Mouse (Mus musculus): ENCODE data around the gene Dhrs4. TPM values are rescaled to one million over a fixed set of nuclear protein-coding genes. Genes with fewer than 3 reads are reported as not detected.
A peak's percentile ranks its signal among the peaks of the same experiment; 100 is the strongest.

Dhrs4 gene
- total and polyA plus RNA-seq, 3 experiments = 22.7 to 34.2 TPM; not detected in 1

- H3K9ac ChIP-seq (ENCODE audit: control insufficient read depth, low read depth, low read length, poor library complexity, severe bottlenecking) = no peak within 1 kb of the TSS
- DNase-seq (ENCODE audit: low read depth, low spot score) = no peak
- H3K27ac ChIP-seq (ENCODE audit: control insufficient read depth, low read depth, low read length) = no peak within 1 kb of the TSS
- no peak within 1 kb of the TSS for H3K4me3 ChIP-seq (ENCODE audit: control insufficient read depth in 1 of 2, insufficient read depth in 1 of 2, low read depth in 2 of 2, low read length in 2 of 2)
- no peaks in the 10 kb centered on the region for H3K9me3 ChIP-seq (replicated peaks; ENCODE audit: insufficient read depth, low read length)
- H3K79me2 ChIP-seq (ENCODE audit: control insufficient read depth, insufficient read depth, low read length, poor library complexity) = no peaks in the 10 kb centered on the region
- H3K36me3 ChIP-seq (ENCODE audit: control insufficient read depth in 1 of 2, insufficient read depth in 2 of 2, low read length in 2 of 2) = no peaks in the 10 kb centered on the region
- TF ChIP-seq MYB (IDR thresholded peaks at IDR 0.05; ENCODE audit: low read depth, low read length) = no peak
- TF ChIP-seq POLR2A (IDR thresholded peaks at IDR 0.05; ENCODE audit: control insufficient read depth in 1 of 2, insufficient read depth in 1 of 2, low read depth in 1 of 2, low read length in 2 of 2, poor library complexity in 1 of 2) = no peak
- no peak for TF ChIP-seq ZKSCAN1 (IDR thresholded peaks at IDR 0.05; ENCODE audit: low read depth, low read length)
- TF ChIP-seq CTCF (IDR thresholded peaks at IDR 0.05 in 2 of 3, conservative IDR thresholded peaks at IDR 0.05 in 1 of 3; ENCODE audit: control insufficient read depth in 1 of 3, insufficient read depth in 1 of 3, low read depth in 2 of 3, low read length in 3 of 3, poor library complexity in 1 of 3, severe bottlenecking in 1 of 3) = no peak
- no peak for TF ChIP-seq MYC (IDR thresholded peaks at IDR 0.05; ENCODE audit: low read depth, low read length)
- TF ChIP-seq MEF2A (IDR thresholded peaks at IDR 0.05; ENCODE audit: extremely low read depth, insufficient replicate concordance, low read depth, low read length, poor library complexity, severe bottlenecking) = no peak
- TF ChIP-seq ELF1 (IDR thresholded peaks at IDR 0.05; ENCODE audit: low read depth, low read length) = no peak
- TF ChIP-seq TBP (IDR thresholded peaks at IDR 0.05; ENCODE audit: low read depth, low read length) = no peak
- H3K27me3 ChIP-seq (ENCODE audit: control insufficient read depth in 1 of 2, insufficient read depth in 2 of 2, low read length in 2 of 2) = peaks cover 13 to 22% of the 10 kb centered on the region in 2 experiments
- H3K4me1 ChIP-seq (ENCODE audit: control insufficient read depth in 1 of 2, insufficient read depth in 2 of 2, low read length in 2 of 2) = no peaks in the 10 kb centered on the region
Observed at GRCm38 (mm10) chr14:55524785-55525184, 46.2 kb downstream of the Dhrs4 start, which contains the start of gene Nrl. Gene Nrl (minus strand): TSS chr14:55524981.

GRCm38 (mm10) chr14:55526674-55527073 lies 48.1 kb downstream of the Dhrs4 start:
- Histone ChIP-seq H3K79me2 (ENCODE audit: control insufficient read depth, insufficient read depth, low read length, poor library complexity) (no peaks in the 10 kb centered on the region), H3K36me3 (ENCODE audit: control insufficient read depth in 1 of 2, insufficient read depth in 2 of 2, low read length in 2 of 2) (no peaks in the 10 kb centered on the region), H3K9ac (ENCODE audit: control insufficient read depth, low read depth, low read length, poor library complexity, severe bottlenecking) (no peak overlapping the region), H3K27ac (ENCODE audit: control insufficient read depth, low read depth, low read length) (no peak overlapping the region), H3K4me3 (ENCODE audit: control insufficient read depth in 1 of 2, insufficient read depth in 1 of 2, low read depth in 2 of 2, low read length in 2 of 2) (no peak overlapping the region), H3K27me3 (ENCODE audit: control insufficient read depth in 1 of 2, insufficient read depth in 2 of 2, low read length in 2 of 2) (peaks cover 19 to 33% of the 10 kb centered on the region in 2 experiments), H3K4me1 (ENCODE audit: control insufficient read depth in 1 of 2, insufficient read depth in 2 of 2, low read length in 2 of 2) (no peaks in the 10 kb centered on the region), H3K9me3 (replicated peaks; ENCODE audit: insufficient read depth, low read length) (no peaks in the 10 kb centered on the region)
- TF ChIP-seq MYB (IDR thresholded peaks at IDR 0.05; ENCODE audit: low read depth, low read length) = no peak
- no peak for DNase-seq (ENCODE audit: low read depth, low spot score)

GRCm38 (mm10) chr14:55527940-55528339 lies 49.4 kb downstream of the Dhrs4 start:
- Histone ChIP-seq H3K4me1 (ENCODE audit: control insufficient read depth in 1 of 2, insufficient read depth in 2 of 2, low read length in 2 of 2) (no peaks in the 10 kb centered on the region), H3K27ac (ENCODE audit: control insufficient read depth, low read depth, low read length) (no peak overlapping the region), H3K9me3 (replicated peaks; ENCODE audit: insufficient read depth, low read length) (no peaks in the 10 kb centered on the region), H3K9ac (ENCODE audit: control insufficient read depth, low read depth, low read length, poor library complexity, severe bottlenecking) (no peak overlapping the region), H3K4me3 (ENCODE audit: control insufficient read depth in 1 of 2, insufficient read depth in 1 of 2, low read depth in 2 of 2, low read length in 2 of 2) (no peak overlapping the region), H3K79me2 (ENCODE audit: control insufficient read depth, insufficient read depth, low read length, poor library complexity) (no peaks in the 10 kb centered on the region), H3K27me3 (ENCODE audit: control insufficient read depth in 1 of 2, insufficient read depth in 2 of 2, low read length in 2 of 2) (peaks cover 19 to 33% of the 10 kb centered on the region in 2 experiments), H3K36me3 (ENCODE audit: control insufficient read depth in 1 of 2, insufficient read depth in 2 of 2, low read length in 2 of 2) (no peaks in the 10 kb centered on the region)
- TF ChIP-seq BHLHE40 (IDR thresholded peaks at IDR 0.05; ENCODE audit: borderline replicate concordance, low read depth, low read length) (no peak), SIN3A (IDR thresholded peaks at IDR 0.05; ENCODE audit: low read length) (0 out of 2 replicates have a peak, but pooled peaks have one; percentile 33), NRF1 (IDR thresholded peaks at IDR 0.05; ENCODE audit: insufficient read depth, low read depth, low read length, poor library complexity, severe bottlenecking) (no peak), CTCF (IDR thresholded peaks at IDR 0.05 in 2 of 3, conservative IDR thresholded peaks at IDR 0.05 in 1 of 3; ENCODE audit: control insufficient read depth in 1 of 3, insufficient read depth in 1 of 3, low read depth in 2 of 3, low read length in 3 of 3, poor library complexity in 1 of 3, severe bottlenecking in 1 of 3) (peak; percentile 47 to 73 (median 54)), ELF1 (IDR thresholded peaks at IDR 0.05; ENCODE audit: low read depth, low read length) (no peak), GATA1 (IDR thresholded peaks at IDR 0.05; ENCODE audit: low read depth, low read length) (no peak), USF2 (IDR thresholded peaks at IDR 0.05; ENCODE audit: borderline replicate concordance in 1 of 2, insufficient read depth in 1 of 2, low read depth in 1 of 2, low read length in 2 of 2) (peak; percentile 29 to 77; a peak in 2 of 4 replicates), ZC3H11A (IDR thresholded peaks at IDR 0.05; ENCODE audit: low read depth, low read length) (peak; percentile 53), NELFE (IDR thresholded peaks at IDR 0.05; ENCODE audit: low read depth, low read length) (no peak), MAX (IDR thresholded peaks at IDR 0.05; ENCODE audit: low read length) (peak; percentile 71), HCFC1 (IDR thresholded peaks at IDR 0.05; ENCODE audit: low read depth, low read length) (0 out of 2 replicates have a peak, but pooled peaks have one; percentile 17), USF1 (IDR thresholded peaks at IDR 0.05; ENCODE audit: low read depth, low read length) (peak; percentile 93), KAT2A (conservative IDR thresholded peaks at IDR 0.05; ENCODE audit: low read depth, low read length) (no peak), SMC3 (IDR thresholded peaks at IDR 0.05; ENCODE audit: low read depth, low read length) (peak; percentile 62), RAD21 (IDR thresholded peaks at IDR 0.05; ENCODE audit: low read depth, low read length) (peak; percentile 77), MYC (IDR thresholded peaks at IDR 0.05; ENCODE audit: low read depth, low read length) (peak; percentile 63; the same call in 1 of the 2 replicates)
- peak; percentile 86 for DNase-seq (ENCODE audit: low read depth, low spot score)

Measured in MEL (cell line).